Mouse (Mus musculus) stomach, embryonic 15.5 days (tissue): ENCODE measurements around the gene Bbx. TPM values are rescaled to one million over a fixed set of nuclear protein-coding genes. Genes with fewer than 3 reads are reported as not detected.

Source experiments
- ATAC-seq: fragments of 200-750 bp; cut with Nextera tagmentation; 2 replicates; pipeline ENCODE4 v1.8.0; 2017; ENCODE audit warnings: low read depth, moderate number of reproducible peaks, moderate TSS enrichment; ENCODE audit not compliant: insufficient read depth, low FRiP score
- H3K27ac ChIP-seq: fragments of 300-500 bp; sonication (generic); 2 replicates; pipeline ENCODE4 v1.5.1; 2015; ENCODE audit warnings: mild to moderate bottlenecking, inconsistent platforms
- H3K27me3 ChIP-seq: fragments of 300-500 bp; sonication (generic); replicated peaks from 2 replicates; pipeline ENCODE4 v1.6.1; 2015; ENCODE audit warnings: inconsistent platforms
- H3K36me3 ChIP-seq: fragments of 300-500 bp; sonication (generic); 2 replicates; pipeline ENCODE4 v1.6.1; 2015; ENCODE audit warnings: inconsistent platforms
- H3K4me1 ChIP-seq: fragments of 300-500 bp; sonication (generic); 2 replicates; pipeline ENCODE4 v1.6.1; 2015; ENCODE audit warnings: inconsistent platforms
- H3K4me2 ChIP-seq: fragments of 300-500 bp; sonication (generic); 2 replicates; pipeline ENCODE4 v1.6.1; 2015; ENCODE audit warnings: mild to moderate bottlenecking, inconsistent platforms
- H3K4me3 ChIP-seq: fragments of 300-500 bp; sonication (generic); replicated peaks from 2 replicates; pipeline ENCODE4 v1.5.1; 2015; ENCODE audit warnings: inconsistent platforms
- H3K9ac ChIP-seq: fragments of 300-500 bp; sonication (generic); 2 replicates; pipeline ENCODE4 v1.6.1; 2015; ENCODE audit warnings: inconsistent platforms
- H3K9me3 ChIP-seq: fragments of 300-500 bp; sonication (generic); 2 replicates; pipeline ENCODE4 v1.6.1; 2016; ENCODE audit warnings: inconsistent platforms
- WGBS: fragments of 180-500 bp; shearing (Covaris S2); methylation state at CpG from one replicate; pipeline ENCODE4 v1.1.7; 2015; 5-methylcytosine and 5-hydroxymethylcytosine counted together
- polyA plus RNA-seq: library from polyadenylated mRNA; unstranded; fragments of >200 nt; fragmentation: Nextera tagmentation; extraction: Ambion mirVana; gene quantifications from 2 replicates; pipeline ENCODE4 v1.2.1, GENCODE M21; 2015

Bbx gene
- polyA plus RNA-seq, result 41.8 and 43.2 TPM in 2 replicates

DNA sequence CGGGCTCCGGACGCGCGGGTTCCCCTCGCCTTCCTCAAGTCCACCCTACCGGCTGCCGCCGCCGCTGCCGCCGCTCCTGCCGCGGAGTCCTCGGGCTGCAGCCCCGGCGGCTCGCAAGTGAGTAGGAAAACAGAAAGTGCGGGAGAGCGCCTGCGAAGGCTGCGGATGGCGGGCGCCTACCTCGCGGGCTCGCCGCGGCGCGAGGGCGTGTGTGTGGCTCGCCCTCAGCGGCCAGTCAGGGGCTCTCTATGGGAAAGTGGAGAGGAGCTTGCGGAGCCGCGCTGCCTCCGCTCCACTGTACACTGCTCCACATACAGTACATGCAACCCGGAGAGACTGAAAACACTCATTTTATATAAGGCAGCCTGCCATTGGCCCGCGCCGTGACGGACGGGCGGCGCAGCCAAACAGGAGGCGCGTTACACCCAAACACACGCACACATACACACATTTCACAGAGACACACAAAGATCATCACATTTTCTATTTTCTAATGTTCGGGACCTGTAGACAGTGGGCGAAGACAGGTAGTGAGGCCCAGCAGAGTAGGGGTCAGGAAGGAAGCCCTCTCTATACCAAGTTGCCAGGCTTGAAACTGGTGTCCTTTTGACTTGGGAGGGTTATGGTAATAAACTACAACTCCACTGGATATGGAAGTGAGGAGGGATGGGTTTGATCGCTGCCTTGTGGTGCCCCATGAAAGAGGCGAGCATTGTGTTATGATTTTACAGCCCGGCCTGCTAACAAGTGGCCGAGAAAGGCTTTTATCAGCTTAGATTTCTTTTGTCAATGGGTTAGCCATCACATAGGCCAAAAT is at the start of gene Bbx:
TSS of gene Bbx (minus strand) at position 329 of the 817 bp plus-strand sequence.
- H3K9me3 ChIP-seq, result no peaks in the 10 kb centered on the region
- H3K4me3 ChIP-seq, result peak within 1 kb of the TSS; percentile 95
- H3K4me1 ChIP-seq, result peaks cover 3% of the 10 kb centered on the region; the same call in 1 of the 2 replicates
- H3K9ac ChIP-seq, result peak within 1 kb of the TSS; percentile 83
- peak; percentile 97 for ATAC-seq
- peak within 1 kb of the TSS; percentile 95 for H3K4me2 ChIP-seq
- peak within 1 kb of the TSS; percentile 99 for H3K27ac ChIP-seq
- no peaks in the 10 kb centered on the region for H3K27me3 ChIP-seq
- WGBS, result under 1% methylated on average over 53 of the region's 55 CpGs
- H3K36me3 ChIP-seq, result no peaks in the 10 kb centered on the region

DNA sequence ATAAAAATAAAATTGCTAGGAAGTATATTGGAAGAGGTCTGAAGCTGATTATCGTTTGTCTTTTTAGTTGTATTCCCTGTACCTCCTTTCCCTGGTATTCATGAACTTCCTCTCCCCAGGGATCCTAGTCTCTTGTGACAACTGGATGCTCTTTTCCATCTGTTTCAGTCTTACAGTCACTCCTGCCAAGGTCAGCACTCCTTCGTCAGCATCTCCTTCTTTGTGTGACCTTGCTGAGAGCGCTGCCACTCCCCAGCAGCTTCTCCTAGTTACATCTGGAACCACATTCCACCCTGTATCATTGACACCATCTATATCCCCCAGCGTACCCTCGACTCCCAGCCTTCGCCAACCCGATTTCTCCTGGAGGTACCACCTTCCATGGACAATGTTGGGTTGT is 49.7 kb upstream of the Bbx start:
- no peak for ATAC-seq
- Histone ChIP-seq H3K9ac (no peak overlapping the region), H3K4me3 (no peak overlapping the region), H3K4me1 (no peaks in the 10 kb centered on the region), H3K9me3 (no peaks in the 10 kb centered on the region), H3K36me3 (no peaks in the 10 kb centered on the region), H3K27ac (no peak overlapping the region), H3K27me3 (no peaks in the 10 kb centered on the region), H3K4me2 (0 out of 2 replicates have a peak overlapping the region, but pooled peaks have one; percentile 12)
- 63% methylated on average over 7 of the region's 7 CpGs for WGBS

DNA sequence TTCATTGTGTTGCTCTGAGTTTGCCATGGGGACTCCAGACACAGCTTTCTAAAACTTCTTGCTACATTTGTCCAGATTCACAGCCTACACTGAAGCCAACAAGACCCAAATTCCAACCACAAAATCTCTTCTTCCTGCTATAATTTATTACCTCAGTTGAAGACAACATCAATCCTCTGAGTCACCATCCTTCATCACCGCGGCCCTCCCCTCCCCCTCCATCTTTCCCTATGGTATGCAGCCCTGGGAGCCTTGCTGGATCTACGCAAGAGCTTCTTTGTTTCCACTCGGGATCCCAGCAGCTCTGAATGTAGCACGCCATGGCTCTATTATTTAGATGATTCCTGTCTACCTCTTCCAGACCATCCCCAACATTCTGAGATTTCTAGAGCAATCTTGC is 49.2 kb upstream of the Bbx start:
- H3K9me3 ChIP-seq, result no peaks in the 10 kb centered on the region
- H3K27me3 ChIP-seq, result no peaks in the 10 kb centered on the region
- H3K36me3 ChIP-seq, result no peaks in the 10 kb centered on the region
- no peak overlapping the region for H3K4me3 ChIP-seq
- H3K4me1 ChIP-seq, result no peaks in the 10 kb centered on the region
- 51% methylated on average over 5 of the region's 5 CpGs for WGBS
- H3K4me2 ChIP-seq, result no peak overlapping the region
- ATAC-seq, result no peak
- no peak overlapping the region for H3K27ac ChIP-seq
- no peak overlapping the region for H3K9ac ChIP-seq

DNA sequence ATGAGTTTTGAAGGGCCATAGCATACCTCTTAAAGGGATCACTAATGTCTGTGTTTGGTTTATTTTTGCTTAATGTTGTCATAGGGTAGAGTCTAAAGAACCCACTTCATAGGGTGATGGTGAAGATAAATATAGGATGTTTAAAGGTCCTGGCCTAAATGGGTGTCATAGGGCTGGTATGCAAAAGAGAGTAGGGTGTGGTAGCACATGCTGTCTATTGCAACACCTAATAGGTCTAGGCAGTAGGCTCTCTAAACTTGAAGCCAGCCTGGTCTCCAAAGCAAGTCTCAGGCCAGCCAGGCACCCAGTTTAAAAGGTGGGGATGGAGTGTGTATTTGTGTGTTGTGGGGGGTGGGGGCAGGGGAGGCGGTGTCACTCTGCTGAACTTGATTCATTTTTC is 46.5 kb upstream of the Bbx start:
- no peak overlapping the region for H3K4me3 ChIP-seq
- H3K27me3 ChIP-seq, result no peaks in the 10 kb centered on the region
- H3K4me2 ChIP-seq, result no peak overlapping the region
- 100% methylated on average over 1 of the region's 1 CpGs for WGBS
- H3K36me3 ChIP-seq, result no peaks in the 10 kb centered on the region
- H3K27ac ChIP-seq, result no peak overlapping the region
- H3K9me3 ChIP-seq, result no peaks in the 10 kb centered on the region
- no peak overlapping the region for H3K9ac ChIP-seq
- H3K4me1 ChIP-seq, result no peaks in the 10 kb centered on the region
- no peak for ATAC-seq

DNA sequence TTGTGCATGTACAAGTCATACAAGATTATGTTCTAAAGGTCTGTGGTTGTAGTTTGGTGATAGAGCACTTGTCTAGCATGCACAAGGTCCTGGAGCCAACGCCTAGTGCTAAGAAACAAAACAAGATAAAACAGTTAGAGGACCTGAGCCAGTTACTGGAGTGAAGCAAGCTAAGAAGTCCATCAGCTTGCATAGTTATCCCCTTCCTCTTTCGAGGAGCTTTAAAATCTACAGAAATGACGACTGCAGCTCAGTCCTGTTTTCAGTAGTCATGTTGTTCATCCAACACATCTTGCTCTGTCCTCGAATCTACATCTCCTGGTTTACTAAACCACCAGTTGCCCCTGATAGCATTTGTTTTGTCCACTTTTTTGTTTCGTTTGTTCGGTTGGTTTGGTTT is 45.4 kb upstream of the Bbx start:
- Histone ChIP-seq H3K4me1 (no peaks in the 10 kb centered on the region), H3K4me2 (no peak overlapping the region), H3K27me3 (no peaks in the 10 kb centered on the region), H3K9me3 (no peaks in the 10 kb centered on the region), H3K9ac (no peak overlapping the region), H3K4me3 (no peak overlapping the region), H3K36me3 (no peaks in the 10 kb centered on the region), H3K27ac (no peak overlapping the region)
- ATAC-seq, result no peak
- WGBS, result 84% methylated on average over 6 of the region's 6 CpGs

DNA sequence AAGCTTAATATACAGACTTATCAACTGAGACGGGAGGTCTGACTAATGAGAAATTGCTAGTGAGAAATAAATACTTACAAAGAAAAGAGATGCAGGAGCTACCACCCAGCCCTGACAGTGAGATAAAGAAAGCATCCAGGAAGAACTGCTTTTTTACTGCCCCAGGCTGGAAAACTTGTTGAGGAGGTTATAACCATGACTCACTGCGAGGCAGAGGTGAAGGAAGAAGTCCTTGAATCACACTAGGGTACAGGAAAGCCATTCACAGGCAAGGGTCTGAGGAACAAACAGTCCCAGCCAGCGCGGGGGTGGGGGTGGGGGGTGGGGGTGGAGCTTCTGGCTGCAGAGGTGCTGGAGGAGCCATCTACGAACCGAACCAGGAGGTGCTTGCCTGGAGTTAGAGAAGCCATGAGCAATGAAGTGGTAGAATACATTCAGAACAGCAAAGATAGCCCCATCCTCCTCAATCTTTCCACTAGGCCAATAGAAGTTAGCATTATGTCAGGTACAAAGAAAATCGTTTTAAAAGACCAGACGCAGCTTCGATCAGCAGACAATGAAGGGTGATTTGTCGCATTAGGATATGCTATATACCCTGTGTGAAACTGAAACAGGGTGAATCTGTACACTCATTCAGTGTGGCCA is 30.2 kb upstream of the Bbx start:
- ATAC-seq, result peak; percentile 22; the same call in 1 of the 2 replicates
- Histone ChIP-seq H3K27ac (no peak overlapping the region), H3K4me1 (no peaks in the 10 kb centered on the region), H3K9ac (no peak overlapping the region), H3K4me3 (no peak overlapping the region), H3K4me2 (no peak overlapping the region), H3K36me3 (no peaks in the 10 kb centered on the region), H3K9me3 (no peaks in the 10 kb centered on the region), H3K27me3 (no peaks in the 10 kb centered on the region)
- WGBS, result 32% methylated on average over 10 of the region's 10 CpGs

DNA sequence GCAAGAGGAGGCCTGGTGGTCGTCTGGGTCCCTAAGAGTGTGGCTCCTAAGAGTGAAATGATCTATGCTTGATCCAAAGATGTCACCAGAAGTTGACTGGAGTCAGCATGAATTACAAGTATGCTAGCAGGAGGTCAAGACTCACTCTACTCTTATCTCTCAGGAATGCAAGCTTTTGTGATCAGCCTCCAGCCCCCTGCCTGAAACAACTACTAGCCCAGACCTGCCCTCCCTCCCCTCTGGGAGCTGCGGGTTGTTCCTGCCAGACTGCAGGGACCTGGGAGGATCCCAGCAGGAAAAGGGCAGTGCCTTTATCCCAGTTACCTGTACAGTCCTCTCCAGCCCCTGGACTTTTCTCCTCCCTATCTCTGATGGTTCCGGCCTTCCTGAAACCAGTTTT is 27.0 kb upstream of the Bbx start:
- H3K27ac ChIP-seq, result no peak overlapping the region
- no peaks in the 10 kb centered on the region for H3K36me3 ChIP-seq
- no peak overlapping the region for H3K9ac ChIP-seq
- H3K27me3 ChIP-seq, result no peaks in the 10 kb centered on the region
- no peak for ATAC-seq
- 39% methylated on average over 3 of the region's 3 CpGs for WGBS
- no peaks in the 10 kb centered on the region for H3K4me1 ChIP-seq
- no peak overlapping the region for H3K4me2 ChIP-seq
- no peaks in the 10 kb centered on the region for H3K9me3 ChIP-seq
- H3K4me3 ChIP-seq, result no peak overlapping the region

DNA sequence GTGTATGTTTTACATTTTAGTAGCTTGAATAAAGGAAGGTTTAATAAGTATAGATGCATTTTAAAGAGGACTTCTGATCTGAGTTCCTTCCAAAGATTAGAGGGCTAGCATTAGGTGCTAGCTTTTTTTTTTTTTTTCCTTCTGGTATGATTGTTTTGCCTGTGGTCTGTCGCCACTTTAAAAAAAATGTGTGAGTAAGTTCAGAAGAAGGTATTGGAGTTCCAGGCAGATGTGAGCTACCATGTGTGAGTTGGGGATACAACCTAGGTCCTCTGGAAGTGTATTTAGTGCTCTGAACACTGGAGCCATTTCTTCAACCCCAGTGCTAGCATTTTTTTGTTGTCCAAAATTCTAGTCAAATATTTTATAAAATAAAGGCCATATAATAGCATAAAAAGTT is 23.9 kb upstream of the Bbx start:
- H3K27me3 ChIP-seq, result no peaks in the 10 kb centered on the region
- no peaks in the 10 kb centered on the region for H3K9me3 ChIP-seq
- no peak overlapping the region for H3K4me3 ChIP-seq
- H3K4me1 ChIP-seq, result no peaks in the 10 kb centered on the region
- WGBS, result 86% methylated on average over 1 of the region's 1 CpGs
- ATAC-seq, result no peak
- H3K9ac ChIP-seq, result no peak overlapping the region
- no peaks in the 10 kb centered on the region for H3K36me3 ChIP-seq
- H3K27ac ChIP-seq, result no peak overlapping the region
- H3K4me2 ChIP-seq, result no peak overlapping the region

DNA sequence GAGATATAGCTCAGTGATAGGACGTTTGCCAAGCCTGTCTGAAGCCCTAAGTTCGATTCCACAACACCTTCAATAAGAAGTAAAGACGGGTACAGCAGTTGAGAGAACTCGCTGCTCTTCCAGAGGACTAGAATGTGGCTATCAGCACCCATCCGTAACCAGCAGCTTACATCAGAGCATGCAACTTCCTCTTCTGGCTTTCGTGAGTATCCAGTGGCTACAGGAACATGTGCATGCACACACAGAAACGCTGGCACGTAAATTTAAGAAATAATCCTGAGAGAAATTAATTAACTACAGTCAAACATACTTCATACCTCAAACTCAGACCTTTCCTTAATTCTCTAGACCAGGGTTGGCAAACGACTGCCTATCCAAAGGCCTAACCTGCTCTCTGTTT is 16.9 kb upstream of the Bbx start:
- no peak overlapping the region for H3K4me2 ChIP-seq
- H3K4me3 ChIP-seq, result no peak overlapping the region
- WGBS, result 77% methylated on average over 9 of the region's 9 CpGs
- H3K27me3 ChIP-seq, result no peaks in the 10 kb centered on the region
- no peak for ATAC-seq
- H3K9ac ChIP-seq, result no peak overlapping the region
- H3K27ac ChIP-seq, result no peak overlapping the region
- no peaks in the 10 kb centered on the region for H3K9me3 ChIP-seq
- no peaks in the 10 kb centered on the region for H3K36me3 ChIP-seq
- H3K4me1 ChIP-seq, result no peaks in the 10 kb centered on the region

DNA sequence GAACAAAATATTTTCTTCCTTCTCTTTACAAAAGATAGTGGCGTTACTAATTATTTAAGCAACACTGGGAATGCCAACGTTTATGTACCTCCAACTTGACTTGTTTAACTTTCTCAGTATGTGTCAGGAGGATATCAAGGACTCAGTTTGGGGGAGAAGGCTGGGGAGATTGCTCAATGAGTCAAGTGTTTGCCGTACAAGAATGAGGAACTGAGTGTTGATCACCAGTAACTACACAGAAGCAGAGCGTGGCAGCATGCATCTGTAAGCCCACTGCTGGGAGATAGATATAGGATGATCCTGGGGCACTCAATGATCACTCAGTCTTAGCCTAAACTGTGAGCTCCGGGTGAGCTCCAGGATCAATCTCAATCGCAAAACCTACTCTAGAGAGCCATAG is 12.8 kb upstream of the Bbx start:
- Histone ChIP-seq H3K4me2 (no peak overlapping the region), H3K27ac (no peak overlapping the region), H3K36me3 (no peaks in the 10 kb centered on the region), H3K9ac (no peak overlapping the region), H3K4me3 (no peak overlapping the region), H3K9me3 (no peaks in the 10 kb centered on the region), H3K4me1 (no peaks in the 10 kb centered on the region), H3K27me3 (no peaks in the 10 kb centered on the region)
- WGBS, result 66% methylated on average over 6 of the region's 6 CpGs
- no peak for ATAC-seq

DNA sequence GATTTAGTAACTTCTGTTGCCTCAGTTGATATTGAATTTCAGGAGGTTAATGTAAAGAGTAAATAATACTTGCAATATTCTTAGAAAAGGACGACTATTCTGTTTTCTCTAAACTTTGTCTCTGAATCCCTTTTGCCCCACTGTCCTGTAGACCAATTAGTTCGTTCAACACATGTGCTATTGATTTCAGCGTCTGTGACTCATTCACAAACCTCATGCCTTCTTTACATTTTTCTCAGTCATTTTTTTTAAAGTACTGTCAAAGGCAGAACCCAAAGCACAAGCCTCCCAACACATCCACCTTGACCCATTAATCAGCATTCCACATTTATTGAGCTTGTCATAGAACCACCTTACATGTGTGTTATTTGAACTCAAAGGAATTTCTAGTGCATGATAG is 6.6 kb upstream of the Bbx start:
- ATAC-seq, result no peak
- WGBS, result 67% methylated on average over 3 of the region's 3 CpGs

DNA sequence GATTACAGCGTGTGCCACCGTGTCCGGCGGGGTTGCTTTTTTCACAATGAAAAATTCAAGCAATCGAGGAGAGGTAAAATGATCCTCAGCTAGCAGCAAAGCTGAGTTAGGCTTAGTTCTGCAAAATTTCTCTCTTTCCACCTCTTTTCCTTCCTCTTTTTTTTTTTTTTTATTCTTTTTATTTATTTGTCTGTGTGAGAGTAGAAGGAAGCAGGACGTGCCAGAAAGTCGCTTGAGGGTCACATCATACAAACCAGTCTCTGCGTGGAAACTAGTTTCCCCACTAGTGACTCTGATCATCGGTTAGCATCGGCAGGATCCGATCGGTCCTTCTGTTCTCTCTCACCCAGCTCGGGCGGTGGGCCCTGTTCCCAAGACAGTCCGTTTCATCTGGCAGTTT is 5.6 kb upstream of the Bbx start:
- ATAC-seq, result no peak

More for the DNA sequence above, 6.6 kb upstream of the Bbx start:
- Histone ChIP-seq H3K4me1 (no peaks in the 10 kb centered on the region), H3K4me3 (no peak overlapping the region), H3K4me2 (no peak overlapping the region), H3K27me3 (no peaks in the 10 kb centered on the region), H3K9me3 (no peaks in the 10 kb centered on the region), H3K9ac (no peak overlapping the region), H3K36me3 (no peaks in the 10 kb centered on the region), H3K27ac (no peak overlapping the region)

More for the DNA sequence above, 5.6 kb upstream of the Bbx start:
- Histone ChIP-seq H3K9me3 (no peaks in the 10 kb centered on the region), H3K27ac (no peak overlapping the region), H3K4me1 (no peaks in the 10 kb centered on the region), H3K9ac (no peak overlapping the region), H3K36me3 (no peaks in the 10 kb centered on the region), H3K4me3 (no peak overlapping the region), H3K4me2 (no peak overlapping the region), H3K27me3 (no peaks in the 10 kb centered on the region)
- WGBS, result 75% methylated on average over 15 of the region's 15 CpGs
